In genomic region chr10:43203865-43204264, GRCm38 (mm10) we compare ENCODE assay signal across 28 mouse cellular contexts. TPM values are rescaled to one million over a fixed set of nuclear protein-coding genes. Genes with fewer than 3 reads are reported as not detected.
"Had no signal": no experiment of that assay in that cellular context is flagged by ENCODE, and none has a peak within 500 bp of the region (broad histone marks: within the 10 kb centered on the region; RNA-seq: fewer than 3 reads in every experiment).

No protein-coding gene starts in this region.

- H3K27me3 ChIP-seq: heart, embryonic 12.5 days; hindbrain, embryonic 13.5 days; hindbrain, embryonic 15.5 days; kidney, embryonic 15.5 days; limb, embryonic 13.5 days; limb, embryonic 15.5 days; liver, embryonic 12.5 days had no signal

- DNase-seq: gastrocnemius, postnatal 14 days; gastrocnemius, postnatal 36 days; heart, adult 18-20 months; heart, postnatal 10 days; heart, postnatal 36 days; kidney, adult 11 months; kidney, adult 2 months; kidney, adult 9 months; kidney, postnatal 14 days; kidney, postnatal 36 days; layer of hippocampus, adult 9-11 months; layer of hippocampus, postnatal 36 days; left cerebral cortex, postnatal 4 days had no signal

- H3K36me3 ChIP-seq: heart, embryonic 10.5 days; heart, embryonic 12.5 days; hindbrain, embryonic 13.5 days; hindbrain, embryonic 15.5 days; kidney, embryonic 15.5 days; limb, embryonic 13.5 days; limb, embryonic 15.5 days; liver, embryonic 12.5 days had no signal

- H3K27ac ChIP-seq: heart, embryonic 10.5 days; hindbrain, embryonic 13.5 days; hindbrain, embryonic 15.5 days; hindbrain, postnatal 0 days; kidney, embryonic 15.5 days; kidney, postnatal 0 days; limb, embryonic 13.5 days; limb, embryonic 15.5 days; liver, embryonic 12.5 days; liver, embryonic 14.5 days had no signal

- ATAC-seq: hindbrain, postnatal 0 days; intestine, embryonic 16.5 days; liver, embryonic 12.5 days had no signal

- H3K9ac ChIP-seq: heart, embryonic 12.5 days; hindbrain, embryonic 13.5 days; hindbrain, embryonic 15.5 days; kidney, embryonic 15.5 days; limb, embryonic 13.5 days; limb, embryonic 15.5 days; liver, embryonic 12.5 days; liver, embryonic 14.5 days had no signal

- H3K9me3 ChIP-seq: heart, embryonic 10.5 days; hindbrain, embryonic 13.5 days; hindbrain, embryonic 15.5 days; kidney, embryonic 15.5 days; limb, embryonic 13.5 days; limb, embryonic 15.5 days; liver, embryonic 12.5 days had no signal

- H3K4me2 ChIP-seq: heart, embryonic 12.5 days; hindbrain, embryonic 13.5 days; hindbrain, embryonic 15.5 days; kidney, embryonic 15.5 days; limb, embryonic 13.5 days; limb, embryonic 15.5 days; liver, embryonic 12.5 days had no signal

- H3K4me1 ChIP-seq: heart, embryonic 10.5 days; heart, embryonic 12.5 days; hindbrain, embryonic 13.5 days; hindbrain, embryonic 15.5 days; kidney, embryonic 15.5 days; limb, embryonic 13.5 days; limb, embryonic 15.5 days; liver, embryonic 12.5 days had no signal

- H3K4me3 ChIP-seq: heart, embryonic 10.5 days; heart, embryonic 12.5 days; hindbrain, embryonic 13.5 days; hindbrain, embryonic 15.5 days; kidney, embryonic 15.5 days; limb, embryonic 13.5 days; limb, embryonic 15.5 days; liver, embryonic 12.5 days had no signal

RNA-seq across cellular contexts. Expression of gene 9030612E09Rik, which starts 29.4 kb away (rescaled TPM):
- total RNA-seq: hematopoietic stem cell, adult 5-6 weeks; liver, adult 2 months had no signal
- polyA plus RNA-seq: liver, adult 2 months; liver, embryonic 12.5 days; liver, embryonic 14.5 days; liver, embryonic 16.5 days had no signal

RNA-seq across cellular contexts. Expression of gene Sobp, which starts 29.5 kb away (rescaled TPM):
- total RNA-seq: hematopoietic stem cell, adult 5-6 weeks; liver, adult 2 months had no signal
